Mouse (Mus musculus): ENCODE results near the gene Sh3rf1. TPM values are rescaled to one million over a fixed set of nuclear protein-coding genes. Genes with fewer than 3 reads are reported as not detected.

The Sh3rf1 gene
- polyA plus RNA-seq, 1 experiment from 2014 or later, result 24.0 TPM

- no peak overlapping the region for H3K4me3 ChIP-seq (ENCODE audit: low read depth, low read length)
- no peak overlapping the region for H3K4me2 ChIP-seq (ENCODE audit: low read depth, low read length)
- no peak for ATAC-seq (ENCODE audit: low read depth)
- no peaks in the 10 kb centered on the region for H3K27me3 ChIP-seq (ENCODE audit: control insufficient read depth, insufficient read depth, low read length)
- H3K27ac ChIP-seq (ENCODE audit: low read depth, low read length), result no peak overlapping the region
- 91% methylated on average over 7 of the region's 7 CpGs for WGBS
- H3K9me3 ChIP-seq (ENCODE audit: control insufficient read depth, low read length), result no peaks in the 10 kb centered on the region
- H3K4me1 ChIP-seq (ENCODE audit: control insufficient read depth, insufficient read depth, low read length), result peaks cover 7% of the 10 kb centered on the region; the same call in 1 of the 2 replicates
- no peak overlapping the region for H3K9ac ChIP-seq (replicated peaks; ENCODE audit: low read depth, low read length)
- H3K36me3 ChIP-seq (ENCODE audit: control insufficient read depth, insufficient read depth, low read length), result no peaks in the 10 kb centered on the region
Observed at GRCm38 (mm10) chr8:61305451-61306070, 81.9 kb downstream of the Sh3rf1 start.

GRCm38 (mm10) chr8:61306501-61307112 is 82.9 kb downstream of the Sh3rf1 start:
- ATAC-seq (ENCODE audit: low read depth), result no peak
- no peak overlapping the region for H3K4me3 ChIP-seq (ENCODE audit: low read depth, low read length)
- H3K27me3 ChIP-seq (ENCODE audit: control insufficient read depth, insufficient read depth, low read length), result no peaks in the 10 kb centered on the region
- peaks cover 5% of the 10 kb centered on the region; the same call in 1 of the 2 replicates for H3K4me1 ChIP-seq (ENCODE audit: control insufficient read depth, insufficient read depth, low read length)
- whole genome bisulfite sequencing, result 74% methylated on average over 4 of the region's 4 CpGs
- no peaks in the 10 kb centered on the region for H3K36me3 ChIP-seq (ENCODE audit: control insufficient read depth, insufficient read depth, low read length)
- H3K9me3 ChIP-seq (ENCODE audit: control insufficient read depth, low read length), result no peaks in the 10 kb centered on the region
- no peak overlapping the region for H3K9ac ChIP-seq (replicated peaks; ENCODE audit: low read depth, low read length)
- H3K27ac ChIP-seq (ENCODE audit: low read depth, low read length), result no peak overlapping the region
- H3K4me2 ChIP-seq (ENCODE audit: low read depth, low read length), result no peak overlapping the region

GRCm38 (mm10) chr8:61308896-61309295 is 85.2 kb downstream of the Sh3rf1 start:
- H3K4me1 ChIP-seq (ENCODE audit: control insufficient read depth, insufficient read depth, low read length), result peaks cover 4% of the 10 kb centered on the region; the same call in 1 of the 2 replicates
- no peaks in the 10 kb centered on the region for H3K36me3 ChIP-seq (ENCODE audit: control insufficient read depth, insufficient read depth, low read length)
- H3K4me2 ChIP-seq (ENCODE audit: low read depth, low read length), result no peak overlapping the region
- no peaks in the 10 kb centered on the region for H3K27me3 ChIP-seq (ENCODE audit: control insufficient read depth, insufficient read depth, low read length)
- no peak overlapping the region for H3K4me3 ChIP-seq (ENCODE audit: low read depth, low read length)
- H3K27ac ChIP-seq (ENCODE audit: low read depth, low read length), result no peak overlapping the region
- no peak overlapping the region for H3K9ac ChIP-seq (replicated peaks; ENCODE audit: low read depth, low read length)
- no peak for ATAC-seq (ENCODE audit: low read depth)
- no peaks in the 10 kb centered on the region for H3K9me3 ChIP-seq (ENCODE audit: control insufficient read depth, low read length)

GRCm38 (mm10) chr8:61309530-61310402 is 86.1 kb downstream of the Sh3rf1 start:
- H3K27ac ChIP-seq (ENCODE audit: low read depth, low read length), result no peak overlapping the region
- H3K27me3 ChIP-seq (ENCODE audit: control insufficient read depth, insufficient read depth, low read length), result no peaks in the 10 kb centered on the region
- no peak overlapping the region for H3K4me2 ChIP-seq (ENCODE audit: low read depth, low read length)
- no peak for ATAC-seq (ENCODE audit: low read depth)
- no peak overlapping the region for H3K4me3 ChIP-seq (ENCODE audit: low read depth, low read length)
- no peak overlapping the region for H3K9ac ChIP-seq (replicated peaks; ENCODE audit: low read depth, low read length)
- H3K4me1 ChIP-seq (ENCODE audit: control insufficient read depth, insufficient read depth, low read length), result peaks cover 4% of the 10 kb centered on the region; the same call in 1 of the 2 replicates
- WGBS, result 25% methylated on average over 20 of the region's 20 CpGs
- H3K36me3 ChIP-seq (ENCODE audit: control insufficient read depth, insufficient read depth, low read length), result no peaks in the 10 kb centered on the region
- no peaks in the 10 kb centered on the region for H3K9me3 ChIP-seq (ENCODE audit: control insufficient read depth, low read length)

- Histone ChIP-seq H3K4me1 (ENCODE audit: control insufficient read depth, insufficient read depth, low read length) (peaks cover 4% of the 10 kb centered on the region; the same call in 1 of the 2 replicates), H3K9me3 (ENCODE audit: control insufficient read depth, low read length) (no peaks in the 10 kb centered on the region), H3K9ac (replicated peaks; ENCODE audit: low read depth, low read length) (no peak overlapping the region), H3K36me3 (ENCODE audit: control insufficient read depth, insufficient read depth, low read length) (no peaks in the 10 kb centered on the region), H3K4me2 (ENCODE audit: low read depth, low read length) (no peak overlapping the region), H3K4me3 (ENCODE audit: low read depth, low read length) (no peak overlapping the region), H3K27ac (ENCODE audit: low read depth, low read length) (no peak overlapping the region), H3K27me3 (ENCODE audit: control insufficient read depth, insufficient read depth, low read length) (no peaks in the 10 kb centered on the region)
- 45% methylated on average over 9 of the region's 9 CpGs for WGBS
- ATAC-seq (ENCODE audit: low read depth), result no peak
Observed at GRCm38 (mm10) chr8:61310403-61310871, 86.8 kb downstream of the Sh3rf1 start.

- Histone ChIP-seq H3K4me3 (ENCODE audit: low read depth, low read length) (no peak overlapping the region), H3K4me2 (ENCODE audit: low read depth, low read length) (no peak overlapping the region), H3K9ac (replicated peaks; ENCODE audit: low read depth, low read length) (no peak overlapping the region), H3K27me3 (ENCODE audit: control insufficient read depth, insufficient read depth, low read length) (no peaks in the 10 kb centered on the region), H3K9me3 (ENCODE audit: control insufficient read depth, low read length) (no peaks in the 10 kb centered on the region), H3K27ac (ENCODE audit: low read depth, low read length) (no peak overlapping the region), H3K4me1 (ENCODE audit: control insufficient read depth, insufficient read depth, low read length) (peaks cover 7% of the 10 kb centered on the region; the same call in 1 of the 2 replicates), H3K36me3 (ENCODE audit: control insufficient read depth, insufficient read depth, low read length) (no peaks in the 10 kb centered on the region)
- WGBS, result 79% methylated on average over 7 of the region's 7 CpGs
- ATAC-seq (ENCODE audit: low read depth), result no peak
Observed at GRCm38 (mm10) chr8:61313016-61313415, 89.3 kb downstream of the Sh3rf1 start.

GRCm38 (mm10) chr8:61316012-61316767 is 92.5 kb downstream of the Sh3rf1 start:
- H3K4me3 ChIP-seq (ENCODE audit: low read depth, low read length), result no peak overlapping the region
- 45% methylated on average over 10 of the region's 10 CpGs for WGBS

GRCm38 (mm10) chr8:61316813-61317534 is 93.3 kb downstream of the Sh3rf1 start:
- Histone ChIP-seq H3K4me3 (ENCODE audit: low read depth, low read length) (no peak overlapping the region), H3K27ac (ENCODE audit: low read depth, low read length) (no peak overlapping the region; the same call in 1 of the 2 replicates), H3K27me3 (ENCODE audit: control insufficient read depth, insufficient read depth, low read length) (no peaks in the 10 kb centered on the region), H3K4me1 (ENCODE audit: control insufficient read depth, insufficient read depth, low read length) (0 out of 2 replicates have a peak, but pooled peaks cover 3% of the 10 kb centered on the region), H3K9ac (replicated peaks; ENCODE audit: low read depth, low read length) (no peak overlapping the region), H3K9me3 (ENCODE audit: control insufficient read depth, low read length) (no peaks in the 10 kb centered on the region), H3K36me3 (ENCODE audit: control insufficient read depth, insufficient read depth, low read length) (no peaks in the 10 kb centered on the region), H3K4me2 (ENCODE audit: low read depth, low read length) (no peak overlapping the region)
- peak; percentile 50; the same call in 1 of the 2 replicates for ATAC-seq (ENCODE audit: low read depth)
- WGBS, result 56% methylated on average over 10 of the region's 10 CpGs

More at GRCm38 (mm10) chr8:61316012-61316767, 92.5 kb downstream of the Sh3rf1 start:
- Histone ChIP-seq H3K9ac (replicated peaks; ENCODE audit: low read depth, low read length) (no peak overlapping the region), H3K27ac (ENCODE audit: low read depth, low read length) (no peak overlapping the region), H3K9me3 (ENCODE audit: control insufficient read depth, low read length) (no peaks in the 10 kb centered on the region), H3K36me3 (ENCODE audit: control insufficient read depth, insufficient read depth, low read length) (no peaks in the 10 kb centered on the region), H3K27me3 (ENCODE audit: control insufficient read depth, insufficient read depth, low read length) (no peaks in the 10 kb centered on the region), H3K4me2 (ENCODE audit: low read depth, low read length) (no peak overlapping the region), H3K4me1 (ENCODE audit: control insufficient read depth, insufficient read depth, low read length) (0 out of 2 replicates have a peak, but pooled peaks cover 3% of the 10 kb centered on the region)
- ATAC-seq (ENCODE audit: low read depth), result no peak
